ENCODE assay signal across 13 mouse cellular contexts in genomic region chr17:56379281-56379834, GRCm38 (mm10). TPM values are rescaled to one million over a fixed set of nuclear protein-coding genes. Genes with fewer than 3 reads are reported as not detected.
A peak's percentile ranks its signal among the peaks of the same experiment; 100 is the strongest.
DNase-seq lines count a peak whose midpoint lies in the region; ATAC-seq and TF ChIP-seq lines count a peak whose summit lies in the region.
"Had no signal": no experiment of that assay in that cellular context is flagged by ENCODE, and none has a peak within 500 bp of the region (broad histone marks: within the 10 kb centered on the region; RNA-seq: fewer than 3 reads in every experiment).

No protein-coding gene starts in this region.

- peaks cover 95% of the 10 kb centered on the region for H3K36me3 ChIP-seq in forebrain, embryonic 13.5 days (ENCODE audit: poor library complexity, severe bottlenecking)
- no peaks in the 10 kb centered on the region; the same call in 1 of the 2 replicates for H3K36me3 ChIP-seq in forebrain, embryonic 11.5 days (ENCODE audit: control insufficient read depth, insufficient read depth, low read length)
- no peaks in the 10 kb centered on the region for H3K36me3 ChIP-seq in kidney, adult 2 months (ENCODE audit: control insufficient read depth, insufficient read depth, low read length)
- H3K36me3 ChIP-seq in neural tube, embryonic 13.5 days = peaks cover 91% of the 10 kb centered on the region
- peaks cover 66% of the 10 kb centered on the region for H3K36me3 ChIP-seq in neural tube, embryonic 15.5 days

- H3K27me3 ChIP-seq in forebrain, embryonic 13.5 days = no peaks in the 10 kb centered on the region
- no peaks in the 10 kb centered on the region for H3K27me3 ChIP-seq in forebrain, embryonic 11.5 days (ENCODE audit: control insufficient read depth, insufficient read depth, low read length)
- no peaks in the 10 kb centered on the region for H3K27me3 ChIP-seq in kidney, adult 2 months (replicated peaks; ENCODE audit: control insufficient read depth, insufficient read depth, low read length)
- H3K27me3 ChIP-seq in neural tube, embryonic 13.5 days = no peaks in the 10 kb centered on the region
- H3K27me3 ChIP-seq in neural tube, embryonic 15.5 days (replicated peaks) = no peaks in the 10 kb centered on the region
- H3K27me3 ChIP-seq: limb, embryonic 12.5 days had no signal

- no peak for ATAC-seq in forebrain, embryonic 13.5 days
- ATAC-seq in forebrain, embryonic 11.5 days (replicated peaks; ENCODE audit: low FRiP score) = no peak
- ATAC-seq in neural tube, embryonic 13.5 days (ENCODE audit: low read depth) = no peak
- no peak for ATAC-seq in neural tube, embryonic 15.5 days (ENCODE audit: low FRiP score)
- ATAC-seq: intestine, embryonic 16.5 days had no signal

- peak overlapping the region; percentile 55; the same call in 1 of the 2 replicates for H3K27ac ChIP-seq in forebrain, embryonic 13.5 days
- no peak overlapping the region for H3K27ac ChIP-seq in forebrain, embryonic 11.5 days (ENCODE audit: low read depth, low read length)
- H3K27ac ChIP-seq in kidney, adult 2 months (ENCODE audit: insufficient read depth, low read depth, low read length) = no peak overlapping the region
- H3K27ac ChIP-seq in neural tube, embryonic 13.5 days (replicated peaks) = peak overlapping the region; percentile 42; the same call in 1 of the 2 replicates
- peak overlapping the region; percentile 63 for H3K27ac ChIP-seq in neural tube, embryonic 15.5 days (replicated peaks)
- H3K27ac ChIP-seq: limb, embryonic 12.5 days had no signal

- no peak for DNase-seq in forebrain, embryonic 11.5 days (ENCODE audit: low spot score)
- peak; percentile 7 for DNase-seq in kidney, adult 2 months
- DNase-seq in kidney, postnatal 14 days = no peak
- no peak for DNase-seq in neural tube, embryonic 10.5 days (ENCODE audit: extremely low spot score, low spot score)
- no peak for DNase-seq in layer of hippocampus, postnatal 10 days (ENCODE audit: low spot score in 2 of 2)
- DNase-seq: adrenal gland, adult 8-10 months; lung, adult 18-20 months; lung, postnatal 4 days had no signal

- peaks cover 17% of the 10 kb centered on the region for H3K4me1 ChIP-seq in forebrain, embryonic 13.5 days
- H3K4me1 ChIP-seq in forebrain, embryonic 11.5 days (replicated peaks; ENCODE audit: control insufficient read depth, insufficient read depth, low read length) = no peaks in the 10 kb centered on the region
- peaks cover 16% of the 10 kb centered on the region for H3K4me1 ChIP-seq in kidney, adult 2 months (ENCODE audit: control insufficient read depth, insufficient read depth, low read length)
- peaks cover 53% of the 10 kb centered on the region for H3K4me1 ChIP-seq in neural tube, embryonic 13.5 days (replicated peaks)
- H3K4me1 ChIP-seq in neural tube, embryonic 15.5 days = peaks cover 38% of the 10 kb centered on the region
- H3K4me1 ChIP-seq: limb, embryonic 12.5 days had no signal

- no peak overlapping the region for H3K4me2 ChIP-seq in forebrain, embryonic 13.5 days
- H3K4me2 ChIP-seq in forebrain, embryonic 11.5 days (ENCODE audit: low read depth, low read length, severe bottlenecking) = no peak overlapping the region
- no peak overlapping the region for H3K4me2 ChIP-seq in neural tube, embryonic 13.5 days
- H3K4me2 ChIP-seq in neural tube, embryonic 15.5 days = no peak overlapping the region
- H3K4me2 ChIP-seq: limb, embryonic 12.5 days had no signal

- no peak for TF ChIP-seq CTCF in kidney, adult 2 months (conservative IDR thresholded peaks at IDR 0.05; ENCODE audit: insufficient read depth, insufficient read length, low read depth, low read length)

- no peak for TF ChIP-seq POLR2A in kidney, adult 2 months (IDR thresholded peaks at IDR 0.05; ENCODE audit: low read depth, low read length)

- no peak overlapping the region; the same call in 1 of the 2 replicates for H3K9ac ChIP-seq in forebrain, embryonic 13.5 days
- no peak overlapping the region for H3K9ac ChIP-seq in forebrain, embryonic 11.5 days (ENCODE audit: low read length)
- H3K9ac ChIP-seq in neural tube, embryonic 13.5 days = 0 out of 2 replicates have a peak overlapping the region, but pooled peaks have one; percentile 34
- H3K9ac ChIP-seq in neural tube, embryonic 15.5 days (replicated peaks) = no peak overlapping the region
- H3K9ac ChIP-seq: limb, embryonic 12.5 days had no signal

- no peaks in the 10 kb centered on the region for H3K9me3 ChIP-seq in forebrain, embryonic 13.5 days (replicated peaks)
- no peaks in the 10 kb centered on the region for H3K9me3 ChIP-seq in forebrain, embryonic 11.5 days (ENCODE audit: control insufficient read depth, low read length)
- H3K9me3 ChIP-seq in neural tube, embryonic 13.5 days = no peaks in the 10 kb centered on the region
- H3K9me3 ChIP-seq in neural tube, embryonic 15.5 days (replicated peaks) = no peaks in the 10 kb centered on the region
- H3K9me3 ChIP-seq: limb, embryonic 12.5 days had no signal

- WGBS in forebrain, embryonic 13.5 days = 85% methylated on average over 6 of the region's 6 CpGs
- 85% methylated on average over 6 of the region's 6 CpGs for WGBS in forebrain, embryonic 11.5 days
- 53% methylated on average over 6 of the region's 6 CpGs for WGBS in kidney, adult 2 months
- 65% methylated on average over 6 of the region's 6 CpGs for WGBS in neural tube, embryonic 13.5 days
- WGBS in neural tube, embryonic 15.5 days = 65% methylated on average over 6 of the region's 6 CpGs

- no peak overlapping the region for H3K4me3 ChIP-seq in forebrain, embryonic 13.5 days
- H3K4me3 ChIP-seq in forebrain, embryonic 11.5 days (ENCODE audit: low read depth, low read length) = no peak overlapping the region
- H3K4me3 ChIP-seq in kidney, adult 2 months (ENCODE audit: insufficient read depth, low read depth, low read length) = no peak overlapping the region
- no peak overlapping the region for H3K4me3 ChIP-seq in neural tube, embryonic 13.5 days
- no peak overlapping the region for H3K4me3 ChIP-seq in neural tube, embryonic 15.5 days (replicated peaks)
- H3K4me3 ChIP-seq: limb, embryonic 12.5 days had no signal

RNA-seq across cellular contexts. Expression of gene Kdm4b, which starts 53.5 kb away (rescaled TPM):
- 51.4 and 55.9 TPM in 2 replicates for polyA plus RNA-seq in forebrain, embryonic 13.5 days (2015; fragmentation: Nextera tagmentation; extraction: Ambion mirVana)
- polyA plus RNA-seq in forebrain, embryonic 11.5 days (2014; fragmentation: Nextera tagmentation; extraction: Ambion mirVana) = 52.1 TPM in 2 replicates
- polyA plus RNA-seq in kidney, adult 2 months (2012; rRNA removed) = 21.6 and 24.9 TPM in 2 replicates
- 72.1 and 77.9 TPM in 2 replicates for polyA plus RNA-seq in neural tube, embryonic 13.5 days (2015; fragmentation: Nextera tagmentation; extraction: Ambion mirVana)
- 59.1 and 65.2 TPM in 2 replicates for polyA plus RNA-seq in neural tube, embryonic 15.5 days (2015; fragmentation: Nextera tagmentation; extraction: Ambion mirVana)
- total RNA-seq in layer of hippocampus, postnatal 10 days (2021) = 10 to 100 TPM; 85.3 to 87.1 TPM

Comparison
In these comparisons a context has a peak if more than half of its experiments do, and no peak if none do; other contexts are left out.
1. H3K27ac ChIP-seq: peak in forebrain, embryonic 13.5 days (single experiment), neural tube, embryonic 13.5 days (single experiment) and neural tube, embryonic 15.5 days (single experiment); none in forebrain, embryonic 11.5 days (single experiment) and kidney, adult 2 months (single experiment).